ENCODE assay signal across 1 mouse cellular context in genomic region chr5:64149184-64150127, GRCm38 (mm10).
TF ChIP-seq lines count a peak whose summit lies in the region.

No protein-coding gene starts in this region.

TF ChIP-seq in MEL, 35 proteins besides CTCF, POLR2A, EP300 and RAD21 (continued from another document):
- peak; percentile 96 for TF ChIP-seq ZNF384 (IDR thresholded peaks at IDR 0.05; ENCODE audit: low read depth, low read length)
